Mouse (Mus musculus) liver (tissue): ENCODE measurements at regions not wholly inside any gene's neighbourhood (a gene's known extent, or its start where the extent isn't known, plus 50 kb on each side); places are given as distances from the start of the nearest gene placed in this dataset.

Experiments
- DNase-seq: peaks from one replicate; pipeline ENCODE4 v3.0.0-alpha.2; 2020; ENCODE audit warnings: mixed read lengths

- no peak for DNase-seq
Observed at GRCm38 (mm10) chr5:28904500-28904899, 291.3 kb upstream of the Rnf32 start.

- DNase-seq, result no peak
Observed at GRCm38 (mm10) chr5:28903805-28904320, 291.9 kb upstream of the Rnf32 start.

GRCm38 (mm10) chr5:28892703-28893249, 303.0 kb upstream of the Rnf32 start:
- no peak for DNase-seq

GRCm38 (mm10) chr5:28891988-28892387, 303.8 kb upstream of the Rnf32 start:
- no peak for DNase-seq

- no peak for DNase-seq
Observed at GRCm38 (mm10) chr5:28884746-28885365, 310.9 kb upstream of the Rnf32 start.

- no peak for DNase-seq
Observed at GRCm38 (mm10) chr5:28876199-28876598, 319.6 kb upstream of the Rnf32 start.

GRCm38 (mm10) chr5:28873600-28874265, 322.1 kb upstream of the Rnf32 start:
- no peak for DNase-seq

GRCm38 (mm10) chr5:28859604-28860371, 336.0 kb upstream of the Rnf32 start:
- no peak for DNase-seq

- DNase-seq, result no peak
Observed at GRCm38 (mm10) chr5:28838141-28838925, 357.5 kb upstream of the Rnf32 start.

GRCm38 (mm10) chr5:28819091-28819490, 352.0 kb upstream of the Shh start:
- no peak for DNase-seq

GRCm38 (mm10) chr5:28807950-28808349, 340.9 kb upstream of the Shh start:
- no peak for DNase-seq

GRCm38 (mm10) chr5:28799464-28799863, 332.4 kb upstream of the Shh start:
- DNase-seq, result no peak

- DNase-seq, result no peak
Observed at GRCm38 (mm10) chr5:28798361-28798760, 331.3 kb upstream of the Shh start.

GRCm38 (mm10) chr5:28795130-28795758, 328.2 kb upstream of the Shh start:
- DNase-seq, result no peak

GRCm38 (mm10) chr5:28793781-28794180, 326.7 kb upstream of the Shh start:
- no peak for DNase-seq

- DNase-seq, result no peak
Observed at GRCm38 (mm10) chr5:28785347-28786060, 318.4 kb upstream of the Shh start.

- no peak for DNase-seq
Observed at GRCm38 (mm10) chr5:28784339-28784966, 317.4 kb upstream of the Shh start.

- no peak for DNase-seq
Observed at GRCm38 (mm10) chr5:28775648-28776359, 308.7 kb upstream of the Shh start.

- no peak for DNase-seq
Observed at GRCm38 (mm10) chr5:28771796-28772195, 304.7 kb upstream of the Shh start.
